Mouse (Mus musculus): ENCODE results near the gene Slc9a2.
"Not testable (repeated sequence)": the region's sequence is repeated elsewhere in the genome, so short reads cannot be mapped to it uniquely, and the experiment has no call there.

Slc9a2 gene

DNA sequence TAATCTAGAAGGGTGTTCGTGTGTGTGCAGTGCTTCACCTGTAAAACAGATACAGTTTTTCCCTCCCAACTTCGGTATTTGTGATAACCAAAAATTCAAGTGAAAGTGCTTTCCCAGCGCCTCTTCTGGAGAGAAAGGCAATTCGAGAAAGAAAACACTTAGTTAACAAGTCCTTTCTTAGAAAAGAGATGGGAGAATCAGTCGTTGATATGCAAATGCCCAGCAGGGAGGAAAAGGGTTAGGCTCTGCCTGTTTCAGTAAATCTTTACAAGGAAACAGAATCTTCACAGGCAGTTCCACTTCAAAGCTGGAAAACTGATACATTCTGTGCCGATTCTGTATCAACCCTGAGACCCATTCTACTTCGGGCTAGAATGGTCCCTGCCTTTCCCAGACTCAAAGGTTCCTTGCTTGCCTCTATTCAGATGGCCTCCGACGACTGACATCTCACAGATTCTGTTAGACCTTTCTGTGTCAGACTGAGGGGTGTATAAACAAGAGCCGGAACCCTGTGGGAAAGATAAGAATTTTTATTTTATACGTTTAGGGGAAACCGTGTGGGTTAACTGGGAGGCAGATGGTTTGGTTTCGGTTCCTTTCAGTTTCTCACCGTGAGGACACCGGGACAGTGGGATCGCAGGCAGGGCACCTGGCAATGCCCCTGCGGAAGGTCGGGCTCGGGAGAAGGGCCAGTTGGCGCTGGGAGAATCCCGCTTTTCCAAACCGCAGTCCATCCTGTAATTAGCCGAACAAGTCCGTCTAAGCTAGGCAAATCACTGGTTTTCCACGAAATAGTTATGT lies at the start of gene Slc9a2:
Gene Slc9a2 (plus strand): TSS at position 508 of the 801 bp plus-strand sequence.
- in situ Hi-C loops (cut with MboI; ENCODE audit: unreplicated experiment in 2 of 2): no loop called here

DNA sequence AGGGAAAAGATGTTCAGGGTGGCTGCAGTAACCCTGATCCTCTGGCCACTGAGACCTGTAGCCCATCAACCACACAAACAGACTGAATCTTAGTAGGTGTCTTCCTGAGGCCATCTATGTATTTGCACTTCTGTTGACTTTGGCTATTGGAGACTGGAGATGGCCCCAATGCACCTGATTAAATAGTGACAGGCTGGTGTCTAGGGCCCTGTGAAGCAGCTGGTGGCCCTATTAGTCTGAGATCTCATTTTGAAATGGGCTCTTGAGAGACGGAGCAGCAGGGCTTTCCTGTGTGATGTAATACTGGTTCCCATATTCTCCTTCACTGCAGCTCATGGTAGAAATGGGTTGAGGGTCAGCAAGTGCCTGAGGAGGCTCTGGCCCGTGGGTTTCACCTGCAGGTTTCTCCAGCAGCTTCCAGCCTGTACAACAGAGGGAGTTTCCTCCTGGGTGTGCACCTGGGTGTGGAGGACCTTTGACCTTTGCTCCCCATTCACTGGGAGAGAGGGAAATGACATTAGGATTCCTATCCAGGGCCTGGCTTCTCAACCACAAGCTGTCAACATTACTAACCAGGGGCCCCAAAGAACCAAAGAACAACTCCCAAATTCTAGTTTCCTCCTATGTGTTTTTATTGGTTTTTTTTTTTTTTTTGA lies 47.8 kb upstream of the Slc9a2 start:
- in situ Hi-C loops (cut with MboI; ENCODE audit: unreplicated experiment in 2 of 2): no loop called here

GRCm38 (mm10) chr1:40634608-40635007 lies 45.8 kb upstream of the Slc9a2 start:
- in situ Hi-C loops (cut with MboI; ENCODE audit: unreplicated experiment in 2 of 2): no loop called here

GRCm38 (mm10) chr1:40648234-40648633 lies 32.1 kb upstream of the Slc9a2 start:
- in situ Hi-C loops (cut with MboI; ENCODE audit: unreplicated experiment in 2 of 2): no loop called here

DNA sequence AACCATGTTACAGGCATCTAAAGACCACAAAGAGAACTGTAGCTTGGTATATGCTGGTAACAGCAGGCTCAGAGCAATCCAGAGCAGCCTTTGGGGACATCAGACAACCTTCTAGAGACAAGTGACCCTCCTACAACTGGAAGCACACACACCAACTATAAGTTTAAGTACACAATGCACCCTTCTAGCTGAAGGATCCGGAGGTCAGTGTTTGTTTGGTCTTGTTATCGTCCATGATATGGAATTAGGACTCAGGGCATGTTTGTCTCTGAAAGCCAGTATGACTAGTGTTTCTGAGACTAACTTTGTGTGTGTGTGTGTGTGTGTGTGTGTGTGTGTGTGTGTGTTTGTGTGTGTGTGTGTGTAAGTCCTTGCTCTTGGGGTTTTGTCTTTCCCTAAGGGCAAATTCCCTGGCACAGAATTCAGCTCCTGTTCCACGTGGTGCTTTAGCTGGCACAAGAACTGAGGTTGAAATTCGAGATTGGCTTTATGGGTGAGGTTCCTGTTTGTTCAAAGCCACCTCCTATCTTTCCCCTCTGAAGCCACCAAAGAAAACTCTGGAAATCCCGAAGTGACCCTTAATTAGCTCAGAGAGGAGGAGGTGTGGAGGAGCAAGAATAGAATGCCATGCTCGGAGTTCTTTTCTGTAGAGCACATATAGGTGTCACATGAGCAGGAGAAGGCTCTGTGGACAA lies 29.4 kb upstream of the Slc9a2 start:
- in situ Hi-C loops (cut with MboI; ENCODE audit: unreplicated experiment in 2 of 2): no loop called here

- in situ Hi-C loops (cut with MboI; ENCODE audit: unreplicated experiment in 2 of 2): no loop called here
Measured at GRCm38 (mm10) chr1:40657035-40657434, 23.3 kb upstream of the Slc9a2 start.

- in situ Hi-C loops (cut with MboI; ENCODE audit: unreplicated experiment in 2 of 2): no loop called here
Measured at GRCm38 (mm10) chr1:40657978-40658496, 22.3 kb upstream of the Slc9a2 start.

- in situ Hi-C loops (cut with MboI; ENCODE audit: unreplicated experiment in 2 of 2): no loop called here
Measured at GRCm38 (mm10) chr1:40659017-40659416, 21.4 kb upstream of the Slc9a2 start.

DNA sequence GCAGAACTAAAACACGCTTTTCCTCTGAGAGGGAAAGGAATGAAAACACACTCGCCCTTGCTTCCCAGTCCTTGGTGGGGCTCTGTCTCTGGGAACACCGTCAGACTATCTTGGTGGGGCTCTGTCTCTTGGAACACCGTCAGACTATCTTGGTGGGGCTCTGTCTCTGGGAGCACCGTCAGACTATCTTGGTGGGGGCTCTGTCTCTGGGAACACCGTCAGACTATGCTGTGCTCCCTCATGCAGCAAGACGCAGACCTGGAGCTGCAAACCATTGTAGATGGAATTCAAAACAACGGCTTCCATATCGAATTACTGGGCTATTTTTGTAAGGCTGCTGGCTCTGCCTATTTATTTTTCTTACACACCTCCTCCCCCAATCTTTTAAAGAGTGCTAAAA lies 20.9 kb upstream of the Slc9a2 start:
- in situ Hi-C loops (cut with MboI; ENCODE audit: unreplicated experiment in 2 of 2): no loop called here

- in situ Hi-C loops (cut with MboI; ENCODE audit: unreplicated experiment in 2 of 2): no loop called here
Measured at GRCm38 (mm10) chr1:40660838-40661237, 19.5 kb upstream of the Slc9a2 start.

DNA sequence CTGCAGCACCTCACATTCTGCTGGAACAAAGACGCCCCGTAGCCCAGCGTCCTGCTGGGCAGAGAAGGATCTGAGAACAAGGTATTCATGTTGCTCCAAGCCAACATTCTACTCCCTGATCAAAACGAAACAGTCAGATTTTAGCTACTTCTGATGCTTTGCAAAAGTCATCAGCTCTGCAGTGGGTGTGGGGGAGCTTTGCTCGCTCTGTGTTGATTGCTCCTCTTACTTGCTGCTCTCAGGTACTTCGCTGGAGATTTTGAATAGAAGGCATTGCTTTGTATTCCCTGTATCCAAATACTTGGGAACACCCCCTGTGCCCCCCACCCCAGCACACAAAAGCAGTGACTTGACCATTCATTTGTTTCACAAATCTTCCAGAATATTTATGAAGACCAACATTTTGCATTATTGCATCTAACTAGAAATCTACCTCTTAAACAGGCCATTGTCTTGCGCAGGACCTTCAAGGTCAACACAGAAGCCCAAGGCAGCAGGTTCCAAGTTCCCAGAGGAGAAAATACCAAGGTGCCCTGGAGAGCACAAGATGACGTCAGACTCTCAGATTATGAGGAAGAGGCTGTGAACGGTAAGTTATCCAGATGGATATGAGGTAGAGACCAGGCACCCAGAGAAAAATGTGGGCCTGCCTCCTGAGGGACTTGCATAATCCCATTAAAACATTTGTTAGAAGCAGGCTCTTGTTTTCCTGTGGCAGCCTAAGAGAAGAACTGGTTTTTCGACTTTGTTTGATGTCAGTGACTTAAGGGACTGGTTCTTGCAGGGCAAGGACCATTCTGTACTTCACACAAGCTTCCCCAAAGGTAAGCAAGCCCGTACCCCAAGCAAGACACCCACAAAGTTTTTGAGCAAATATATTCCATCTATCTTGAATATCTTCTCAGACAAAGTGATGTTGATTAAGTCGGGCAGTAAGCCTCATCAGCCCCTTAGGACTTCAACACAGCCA lies 14.7 kb upstream of the Slc9a2 start:
- in situ Hi-C loops (cut with MboI; ENCODE audit: unreplicated experiment in 2 of 2): no loop called here

DNA sequence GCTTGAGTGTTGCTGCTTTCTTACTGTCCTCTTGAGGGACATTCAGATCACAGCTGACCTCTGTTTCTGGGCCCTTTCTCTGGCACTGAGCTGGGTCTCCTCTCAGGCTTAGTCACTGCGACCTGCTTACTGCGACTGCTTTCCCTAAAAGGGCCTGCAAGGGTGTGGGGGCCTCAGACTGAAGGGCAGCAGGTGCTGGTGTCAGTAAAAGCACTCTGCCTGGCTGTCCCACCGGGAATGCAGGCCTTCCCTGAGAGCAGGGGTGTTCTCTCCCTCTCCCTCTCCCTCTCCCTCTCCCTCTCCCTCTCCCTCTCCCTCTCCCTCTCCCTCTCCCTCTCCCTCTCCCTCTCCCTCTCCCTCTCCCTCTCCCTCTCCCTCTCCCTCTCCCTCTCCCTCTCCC lies 12.9 kb upstream of the Slc9a2 start:
- in situ Hi-C loops (cut with MboI; ENCODE audit: unreplicated experiment in 2 of 2): not testable (repeated sequence)

GRCm38 (mm10) chr1:40670025-40670424 lies 10.3 kb upstream of the Slc9a2 start:
- in situ Hi-C loops (cut with MboI; ENCODE audit: unreplicated experiment in 2 of 2): no loop called here

GRCm38 (mm10) chr1:40671490-40671889 lies 8.9 kb upstream of the Slc9a2 start:
- in situ Hi-C loops (cut with MboI; ENCODE audit: unreplicated experiment in 2 of 2): no loop called here

DNA sequence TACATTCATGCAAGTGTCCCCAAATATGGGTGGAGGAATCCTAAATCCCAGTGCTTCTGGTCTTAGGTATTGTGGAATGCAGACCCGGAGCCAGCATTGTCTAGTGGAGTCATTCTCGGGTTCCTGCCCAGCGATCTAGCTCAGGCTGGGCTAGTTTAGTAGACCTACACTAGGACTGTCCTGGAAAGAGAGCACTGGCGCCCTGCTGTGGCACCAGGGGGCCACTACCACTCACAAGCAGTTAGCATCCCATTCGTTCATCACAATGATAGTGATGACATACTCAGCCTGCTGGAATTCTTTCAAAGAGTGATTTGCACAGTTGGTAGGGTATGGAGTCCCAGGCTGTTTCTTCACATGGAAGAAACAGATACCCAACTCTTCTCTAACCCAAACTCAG lies 3.1 kb upstream of the Slc9a2 start:
- in situ Hi-C loops (cut with MboI; ENCODE audit: unreplicated experiment in 2 of 2): no loop called here

DNA sequence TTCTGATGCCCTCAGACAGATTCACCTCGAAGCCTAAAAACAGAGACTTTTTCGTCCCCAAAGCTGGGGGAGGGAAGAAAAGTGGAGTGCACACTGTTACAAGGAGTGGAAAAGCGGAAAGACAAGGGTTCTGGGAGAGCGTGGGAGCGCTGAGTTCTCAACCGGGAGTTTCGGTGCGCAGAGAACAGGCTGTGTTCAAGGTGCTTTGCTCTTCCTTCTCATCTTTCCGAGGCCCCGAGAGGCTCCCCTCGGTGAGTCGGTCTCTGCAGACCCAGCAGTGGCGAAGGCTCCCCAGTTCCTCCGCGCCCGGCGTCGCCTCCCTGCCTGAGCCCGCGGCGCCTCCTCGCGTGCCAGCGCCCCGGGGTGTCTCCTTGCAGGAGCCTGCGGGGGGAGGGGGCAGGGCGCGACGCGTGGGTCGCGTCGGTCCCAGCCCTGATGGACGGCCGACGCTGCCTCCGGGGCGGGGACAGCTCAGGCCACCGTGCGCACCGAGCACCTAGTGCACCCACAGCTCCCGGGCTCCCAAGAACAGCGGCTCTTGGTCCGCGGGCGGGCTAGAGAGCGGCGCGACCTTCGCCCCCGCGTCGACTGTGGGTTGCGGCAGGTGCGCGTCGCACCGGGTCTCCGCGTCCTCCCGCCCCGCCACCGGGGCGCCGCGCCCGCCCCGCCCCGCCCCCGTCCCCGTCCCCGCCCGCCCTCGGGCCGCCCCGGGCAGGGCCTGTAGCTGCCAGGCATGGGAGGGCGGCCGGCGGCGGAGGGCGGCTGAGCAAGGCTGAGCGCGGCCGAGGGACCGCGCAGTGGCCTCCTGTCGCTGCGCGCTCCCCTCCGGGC lies 709 bp downstream of the Slc9a2 start:
- in situ Hi-C loops (cut with MboI; ENCODE audit: unreplicated experiment in 2 of 2): no loop called here

GRCm38 (mm10) chr1:40681699-40682510 lies 1.5 kb downstream of the Slc9a2 start:
- in situ Hi-C loops (cut with MboI; ENCODE audit: unreplicated experiment in 2 of 2): no loop called here

GRCm38 (mm10) chr1:40694296-40694695 lies 13.9 kb downstream of the Slc9a2 start:
- in situ Hi-C loops (cut with MboI; ENCODE audit: unreplicated experiment in 2 of 2): no loop called here

- in situ Hi-C loops (cut with MboI; ENCODE audit: unreplicated experiment in 2 of 2): no loop called here
Measured at GRCm38 (mm10) chr1:40696436-40696835, 16.1 kb downstream of the Slc9a2 start.

Measured in v-Abl transformed pro-B cells (cell line).